Mouse (Mus musculus): ENCODE results near the gene Cptp. TPM values are rescaled to one million over a fixed set of nuclear protein-coding genes. Genes with fewer than 3 reads are reported as not detected.

The Cptp gene
- total and polyA plus RNA-seq, 2 experiments from 2014 or later, result 27.9 to 31.3 TPM

DNA sequence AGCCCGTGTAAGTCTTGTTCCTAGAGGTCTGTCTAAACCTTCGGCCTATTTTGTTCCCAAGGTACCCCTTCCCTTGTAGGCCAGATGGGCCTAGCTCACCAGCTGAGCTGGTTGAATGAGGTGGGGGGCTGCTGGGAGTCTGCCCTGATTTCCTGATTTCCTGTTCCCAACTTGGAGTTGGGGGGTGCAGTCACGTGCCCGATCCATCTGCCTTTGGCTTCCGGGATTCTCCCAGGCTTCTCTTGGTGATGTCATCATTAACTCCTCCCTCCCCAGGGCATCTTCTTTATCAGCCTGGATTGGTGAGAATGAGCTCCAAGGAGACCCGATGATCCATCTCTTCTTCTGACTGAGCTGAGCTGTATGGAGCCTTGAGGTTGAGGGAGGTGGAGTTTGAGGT, 26.0 kb upstream of the Cptp start:
- peaks cover 28% of the 10 kb centered on the region for H3K36me3 ChIP-seq (ENCODE audit: insufficient read depth, low read length)
- H3K4me1 ChIP-seq (ENCODE audit: insufficient read depth, low read length), result peaks cover 32% of the 10 kb centered on the region
- H3K27ac ChIP-seq, result peak overlapping the region; percentile 84
- ATAC-seq (0 out of 2 replicates have a peak, but pooled peaks have one; percentile 5), DNase-seq (ENCODE audit: low spot score) (peak; percentile 85)
- TF ChIP-seq CTCF (IDR thresholded peaks at IDR 0.05; ENCODE audit: low read depth), result no peak
- H3K4me2 ChIP-seq (ENCODE audit: low read depth, low read length), result peak overlapping the region; percentile 73
- H3K9me3 ChIP-seq (ENCODE audit: low read length), result no peaks in the 10 kb centered on the region
- H3K9ac ChIP-seq (replicated peaks; ENCODE audit: low read length), result peak overlapping the region; percentile 89
- H3K4me3 ChIP-seq (ENCODE audit: low read length), result peak overlapping the region; percentile 79
- WGBS, result 19% methylated on average over 6 of the region's 6 CpGs
- H3K27me3 ChIP-seq (ENCODE audit: insufficient read depth, low read length), result no peaks in the 10 kb centered on the region

GRCm38 (mm10) chr4:155894311-155894881, 25.2 kb upstream of the Cptp start:
- H3K4me2 ChIP-seq (ENCODE audit: low read depth, low read length), result peak overlapping the region; percentile 73
- H3K27me3 ChIP-seq (ENCODE audit: insufficient read depth, low read length), result no peaks in the 10 kb centered on the region
- WGBS, result 15% methylated on average over 8 of the region's 8 CpGs
- peak overlapping the region; percentile 79 for H3K4me3 ChIP-seq (ENCODE audit: low read length)
- peak overlapping the region; percentile 89 for H3K9ac ChIP-seq (replicated peaks; ENCODE audit: low read length)
- peaks cover 32% of the 10 kb centered on the region for H3K4me1 ChIP-seq (ENCODE audit: insufficient read depth, low read length)
- DNase-seq (ENCODE audit: low spot score) (peak; percentile 55), ATAC-seq (peak; percentile 1; the same call in 1 of the 2 replicates)
- H3K9me3 ChIP-seq (ENCODE audit: low read length), result no peaks in the 10 kb centered on the region
- TF ChIP-seq CTCF (IDR thresholded peaks at IDR 0.05; ENCODE audit: low read depth), result peak; percentile 39
- H3K36me3 ChIP-seq (ENCODE audit: insufficient read depth, low read length), result peaks cover 21% of the 10 kb centered on the region; the same call in 1 of the 2 replicates
- peak overlapping the region; percentile 84 for H3K27ac ChIP-seq

DNA sequence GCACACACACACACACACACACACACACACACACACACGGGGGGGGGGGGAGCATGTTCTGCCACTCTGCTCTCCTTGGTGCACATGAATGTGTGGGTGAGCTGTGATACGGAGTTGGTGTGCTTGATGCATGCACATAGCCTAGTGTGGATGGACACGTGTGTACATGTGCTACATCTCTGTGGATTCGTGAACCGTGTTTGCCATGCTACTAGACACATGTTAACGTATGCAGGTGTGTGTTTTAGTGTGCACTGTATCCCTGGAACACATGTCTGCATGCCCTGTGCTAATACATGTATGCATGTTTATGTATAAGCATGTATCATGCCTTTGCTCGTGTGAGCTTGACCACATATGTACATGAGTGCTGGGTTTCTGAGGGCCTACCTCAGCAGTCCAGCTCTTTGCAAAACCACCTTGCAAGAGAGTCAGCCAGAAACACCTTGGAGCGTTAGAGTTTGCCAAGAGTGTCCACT, 24.0 kb upstream of the Cptp start:
- peak overlapping the region; percentile 79 for H3K4me3 ChIP-seq (ENCODE audit: low read length)
- ATAC-seq (no peak), DNase-seq (ENCODE audit: low spot score) (no peak)
- WGBS, result 57% methylated on average over 8 of the region's 8 CpGs
- H3K4me2 ChIP-seq (ENCODE audit: low read depth, low read length), result peak overlapping the region; percentile 73
- H3K9ac ChIP-seq (replicated peaks; ENCODE audit: low read length), result peak overlapping the region; percentile 89
- no peaks in the 10 kb centered on the region for H3K9me3 ChIP-seq (ENCODE audit: low read length)
- H3K36me3 ChIP-seq (ENCODE audit: insufficient read depth, low read length), result peaks cover 21% of the 10 kb centered on the region; the same call in 1 of the 2 replicates
- H3K27me3 ChIP-seq (ENCODE audit: insufficient read depth, low read length), result no peaks in the 10 kb centered on the region
- TF ChIP-seq CTCF (IDR thresholded peaks at IDR 0.05; ENCODE audit: low read depth), result no peak
- peaks cover 32% of the 10 kb centered on the region for H3K4me1 ChIP-seq (ENCODE audit: insufficient read depth, low read length)
- peak overlapping the region; percentile 84; the same call in 1 of the 2 replicates for H3K27ac ChIP-seq

DNA sequence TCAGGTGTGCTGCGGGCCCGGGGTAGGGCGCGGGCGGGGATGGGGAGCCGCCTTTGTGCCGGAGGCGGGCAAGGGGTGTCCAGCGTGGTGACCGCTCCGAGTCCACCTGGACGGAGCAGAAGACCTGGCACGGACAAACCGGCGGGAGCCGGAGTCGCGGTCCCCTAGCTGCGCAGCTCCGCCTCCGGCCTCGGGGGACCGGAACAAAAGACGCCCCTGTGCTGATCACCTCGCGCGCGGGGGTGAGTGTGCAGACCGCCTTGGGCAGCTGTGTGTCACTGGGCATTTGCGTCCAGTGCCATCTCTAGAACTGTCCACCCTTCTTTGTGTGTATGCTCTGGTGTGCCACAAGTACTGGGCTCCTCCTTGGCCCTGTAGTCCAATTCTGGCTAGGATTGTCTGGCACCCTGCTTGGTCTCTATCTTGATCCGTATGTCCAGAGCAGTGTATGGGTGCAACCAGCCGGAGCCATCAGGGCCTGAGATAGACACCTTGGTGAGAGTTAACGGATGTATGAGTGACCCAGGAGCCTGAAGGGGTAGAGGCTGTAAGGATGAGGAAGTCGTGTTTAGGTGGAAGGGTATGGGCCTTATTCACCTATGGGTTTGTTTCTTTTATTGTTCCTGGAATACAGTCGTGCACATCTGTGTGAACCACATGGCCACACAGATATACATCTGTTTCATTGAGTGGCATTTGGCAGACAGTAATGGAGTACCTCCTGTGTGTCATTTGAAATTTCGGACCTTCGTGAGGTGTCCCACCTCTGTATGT, 23.4 kb upstream of the Cptp start:
- Histone ChIP-seq H3K9me3 (ENCODE audit: low read length) (no peaks in the 10 kb centered on the region), H3K9ac (replicated peaks; ENCODE audit: low read length) (peak overlapping the region; percentile 89), H3K4me3 (ENCODE audit: low read length) (peak overlapping the region; percentile 79), H3K27me3 (ENCODE audit: insufficient read depth, low read length) (no peaks in the 10 kb centered on the region), H3K36me3 (ENCODE audit: insufficient read depth, low read length) (peaks cover 24% of the 10 kb centered on the region), H3K4me1 (ENCODE audit: insufficient read depth, low read length) (peaks cover 32% of the 10 kb centered on the region), H3K27ac (peak overlapping the region; percentile 99), H3K4me2 (ENCODE audit: low read depth, low read length) (peak overlapping the region; percentile 73)
- DNase-seq (ENCODE audit: low spot score) (peak; percentile 66), ATAC-seq (peak; percentile 50)
- TF ChIP-seq CTCF (IDR thresholded peaks at IDR 0.05; ENCODE audit: low read depth), result no peak
- 2% methylated on average over 36 of the region's 37 CpGs for WGBS

DNA sequence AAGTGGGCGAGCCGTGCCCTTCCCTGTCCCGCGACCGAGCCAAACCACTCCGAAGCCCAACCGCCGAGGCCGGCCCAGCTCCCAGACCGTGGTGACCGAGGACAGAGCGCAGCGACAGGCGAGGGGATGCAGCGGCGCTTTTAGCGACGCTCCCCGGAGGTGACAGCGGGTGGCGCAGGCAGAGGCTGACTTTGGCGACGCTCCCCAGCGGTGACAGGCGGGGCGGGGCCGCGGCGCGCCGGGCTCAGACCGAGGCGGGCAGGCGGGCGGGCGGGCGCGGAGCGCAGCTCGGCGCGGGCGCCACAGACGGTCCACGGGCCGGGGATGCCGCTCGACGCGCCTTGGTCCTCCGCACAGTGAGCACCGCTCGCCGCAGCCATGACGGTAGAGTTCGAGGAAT, 22.8 kb upstream of the Cptp start:
- H3K27me3 ChIP-seq (ENCODE audit: insufficient read depth, low read length), result no peaks in the 10 kb centered on the region
- H3K4me2 ChIP-seq (ENCODE audit: low read depth, low read length), result peak overlapping the region; percentile 73
- peak; percentile 87 for ATAC-seq
- H3K36me3 ChIP-seq (ENCODE audit: insufficient read depth, low read length), result peaks cover 29% of the 10 kb centered on the region
- peak overlapping the region; percentile 79 for H3K4me3 ChIP-seq (ENCODE audit: low read length)
- peak; percentile 95 for DNase-seq (ENCODE audit: low spot score)
- H3K4me1 ChIP-seq (ENCODE audit: insufficient read depth, low read length), result peaks cover 32% of the 10 kb centered on the region
- peak overlapping the region; percentile 89 for H3K9ac ChIP-seq (replicated peaks; ENCODE audit: low read length)
- under 1% methylated on average over 52 of the region's 56 CpGs for WGBS
- no peaks in the 10 kb centered on the region for H3K9me3 ChIP-seq (ENCODE audit: low read length)
- peak overlapping the region; percentile 99 for H3K27ac ChIP-seq
- TF ChIP-seq CTCF (IDR thresholded peaks at IDR 0.05; ENCODE audit: low read depth), result 0 out of 2 replicates have a peak, but pooled peaks have one; percentile 39

- Histone ChIP-seq H3K9me3 (ENCODE audit: low read length) (no peaks in the 10 kb centered on the region), H3K27ac (peak within 1 kb of the TSS; percentile 99), H3K27me3 (ENCODE audit: insufficient read depth, low read length) (no peaks in the 10 kb centered on the region), H3K36me3 (ENCODE audit: insufficient read depth, low read length) (peaks cover 29% of the 10 kb centered on the region), H3K4me3 (ENCODE audit: low read length) (peak within 1 kb of the TSS; percentile 79), H3K4me2 (ENCODE audit: low read depth, low read length) (peak within 1 kb of the TSS; percentile 73), H3K4me1 (ENCODE audit: insufficient read depth, low read length) (peaks cover 32% of the 10 kb centered on the region), H3K9ac (replicated peaks; ENCODE audit: low read length) (peak within 1 kb of the TSS; percentile 89)
- peak; percentile 88 for ATAC-seq
- no peak for TF ChIP-seq CTCF (IDR thresholded peaks at IDR 0.05; ENCODE audit: low read depth)
- WGBS, result under 1% methylated on average over 52 of the region's 52 CpGs
- peak; percentile 98 for DNase-seq (ENCODE audit: low spot score)
Observed at GRCm38 (mm10) chr4:155891551-155892001, 22.3 kb upstream of the Cptp start, which contains the start of the genes Pusl1 and Acap3. Pusl1 (minus strand) TSS chr4:155891781. Acap3 (plus strand) TSS chr4:155891822.

Data from hindbrain, postnatal 0 days (tissue).